9 mouse cellular contexts compared by ENCODE assay signal in genomic region chr9:106394649-106395602, GRCm38 (mm10). TPM values are rescaled to one million over a fixed set of nuclear protein-coding genes. Genes with fewer than 3 reads are reported as not detected.
DNase-seq lines count a peak whose midpoint lies in the region; ATAC-seq and TF ChIP-seq lines count a peak whose summit lies in the region.
"Had no signal": no experiment of that assay in that cellular context is flagged by ENCODE, and none has a peak within 500 bp of the region (broad histone marks: within the 10 kb centered on the region; RNA-seq: fewer than 3 reads in every experiment).

No protein-coding gene starts in this region.

- no peaks in the 10 kb centered on the region for H3K9me3 ChIP-seq in liver, embryonic 14.5 days (ENCODE audit: control insufficient read depth, low read length)
- no peaks in the 10 kb centered on the region for H3K9me3 ChIP-seq in liver, embryonic 12.5 days (replicated peaks)
- no peaks in the 10 kb centered on the region for H3K9me3 ChIP-seq in embryonic facial prominence, embryonic 13.5 days
- no peaks in the 10 kb centered on the region for H3K9me3 ChIP-seq in kidney, embryonic 14.5 days (ENCODE audit: control insufficient read depth, low read length)
- no peaks in the 10 kb centered on the region for H3K9me3 ChIP-seq in midbrain, embryonic 14.5 days (ENCODE audit: control insufficient read depth, low read length)
- H3K9me3 ChIP-seq: liver, embryonic 13.5 days had no signal

- H3K9ac ChIP-seq in liver, embryonic 14.5 days (replicated peaks): no peak overlapping the region
- H3K9ac ChIP-seq in liver, embryonic 12.5 days: no peak overlapping the region
- H3K9ac ChIP-seq in embryonic facial prominence, embryonic 13.5 days: peak overlapping the region; percentile 38
- H3K9ac ChIP-seq in kidney, embryonic 14.5 days (ENCODE audit: low read depth, low read length): no peak overlapping the region
- H3K9ac ChIP-seq in midbrain, embryonic 14.5 days (replicated peaks; ENCODE audit: low read length): no peak overlapping the region
- H3K9ac ChIP-seq: liver, embryonic 13.5 days had no signal

- H3K27me3 ChIP-seq in liver, embryonic 14.5 days (ENCODE audit: control insufficient read depth, insufficient read depth, low read length): no peaks in the 10 kb centered on the region
- peaks cover 13% of the 10 kb centered on the region; the same call in 1 of the 2 replicates for H3K27me3 ChIP-seq in liver, embryonic 12.5 days (replicated peaks)
- H3K27me3 ChIP-seq in embryonic facial prominence, embryonic 13.5 days: no peaks in the 10 kb centered on the region
- no peaks in the 10 kb centered on the region for H3K27me3 ChIP-seq in kidney, embryonic 14.5 days (ENCODE audit: control insufficient read depth, insufficient read depth, low read length)
- no peaks in the 10 kb centered on the region for H3K27me3 ChIP-seq in midbrain, embryonic 14.5 days (ENCODE audit: control insufficient read depth, insufficient read depth, low read length)
- H3K27me3 ChIP-seq: liver, embryonic 13.5 days had no signal

- no peaks in the 10 kb centered on the region for H3K36me3 ChIP-seq in liver, embryonic 14.5 days (replicated peaks; ENCODE audit: control insufficient read depth, insufficient read depth, low read depth)
- no peaks in the 10 kb centered on the region for H3K36me3 ChIP-seq in liver, embryonic 12.5 days
- H3K36me3 ChIP-seq in embryonic facial prominence, embryonic 13.5 days: no peaks in the 10 kb centered on the region
- no peaks in the 10 kb centered on the region for H3K36me3 ChIP-seq in kidney, embryonic 14.5 days (ENCODE audit: control insufficient read depth, insufficient read depth, low read length)
- no peaks in the 10 kb centered on the region for H3K36me3 ChIP-seq in midbrain, embryonic 14.5 days (ENCODE audit: control insufficient read depth, insufficient read depth, low read length)
- H3K36me3 ChIP-seq: liver, embryonic 13.5 days had no signal

- no peak overlapping the region for H3K27ac ChIP-seq in liver, embryonic 14.5 days
- H3K27ac ChIP-seq in liver, embryonic 12.5 days: no peak overlapping the region
- H3K27ac ChIP-seq in embryonic facial prominence, embryonic 13.5 days: 0 out of 2 replicates have a peak overlapping the region, but pooled peaks have one; percentile 24
- no peak overlapping the region for H3K27ac ChIP-seq in kidney, embryonic 14.5 days (ENCODE audit: low read depth, low read length)
- peak overlapping the region; percentile 41; the same call in 1 of the 2 replicates for H3K27ac ChIP-seq in midbrain, embryonic 14.5 days (replicated peaks; ENCODE audit: low read depth, low read length)
- H3K27ac ChIP-seq: liver, embryonic 13.5 days had no signal

- peak; percentile 39 for TF ChIP-seq CTCF in liver, embryonic 14.5 days (IDR thresholded peaks at IDR 0.05; ENCODE audit: low read depth)

- H3K4me1 ChIP-seq in liver, embryonic 14.5 days (replicated peaks; ENCODE audit: control insufficient read depth in 2 of 2, insufficient read depth in 2 of 2, low read length in 1 of 2): peaks cover 21 to 35% of the 10 kb centered on the region in 2 experiments
- peaks cover 71% of the 10 kb centered on the region for H3K4me1 ChIP-seq in liver, embryonic 12.5 days
- H3K4me1 ChIP-seq in embryonic facial prominence, embryonic 13.5 days: peaks cover 21% of the 10 kb centered on the region
- H3K4me1 ChIP-seq in kidney, embryonic 14.5 days (ENCODE audit: control insufficient read depth, insufficient read depth, low read length): 0 out of 2 replicates have a peak, but pooled peaks cover 7% of the 10 kb centered on the region
- peaks cover 19% of the 10 kb centered on the region for H3K4me1 ChIP-seq in midbrain, embryonic 14.5 days (ENCODE audit: control insufficient read depth, insufficient read depth, low read length)

- 64% methylated on average over 11 of the region's 11 CpGs for WGBS in liver, embryonic 14.5 days (ENCODE audit: insufficient replicate concordance)
- WGBS in liver, embryonic 12.5 days (ENCODE audit: insufficient replicate concordance): 66% methylated on average over 11 of the region's 11 CpGs
- WGBS in embryonic facial prominence, embryonic 13.5 days: 43% methylated on average over 11 of the region's 11 CpGs
- WGBS in kidney, embryonic 14.5 days: 59% methylated on average over 11 of the region's 11 CpGs
- WGBS in midbrain, embryonic 14.5 days: 30% methylated on average over 11 of the region's 11 CpGs

- no peak for TF ChIP-seq EP300 in liver, embryonic 14.5 days (IDR thresholded peaks at IDR 0.05; ENCODE audit: low read depth)

- DNase-seq in liver, embryonic 14.5 days (ENCODE audit: low read depth in 3 of 3, low spot score in 3 of 3): no peak
- DNase-seq in midbrain, embryonic 14.5 days: peak; percentile 61
- no peak for DNase-seq in urinary bladder, adult 2 months (ENCODE audit: low spot score)
- DNase-seq in urinary bladder, postnatal 25 days (ENCODE audit: low spot score): no peak
- DNase-seq in right cerebral cortex, postnatal 36 days (ENCODE audit: low spot score in 2 of 2): no peak
- DNase-seq: liver, embryonic 13.5 days had no signal

- no peak overlapping the region for H3K4me3 ChIP-seq in liver, embryonic 14.5 days (ENCODE audit: insufficient read depth in 1 of 2, low read depth in 2 of 2, low read length in 2 of 2)
- no peak overlapping the region for H3K4me3 ChIP-seq in liver, embryonic 12.5 days
- no peak overlapping the region for H3K4me3 ChIP-seq in embryonic facial prominence, embryonic 13.5 days
- H3K4me3 ChIP-seq in kidney, embryonic 14.5 days (ENCODE audit: low read length): no peak overlapping the region
- no peak overlapping the region for H3K4me3 ChIP-seq in midbrain, embryonic 14.5 days (replicated peaks; ENCODE audit: low read depth, low read length)
- H3K4me3 ChIP-seq: liver, embryonic 13.5 days had no signal

- ATAC-seq in liver, embryonic 14.5 days (ENCODE audit: insufficient read depth): no peak
- no peak for ATAC-seq in liver, embryonic 12.5 days
- ATAC-seq in embryonic facial prominence, embryonic 13.5 days (ENCODE audit: insufficient number of reproducible peaks, insufficient read depth, low FRiP score, low TSS enrichment, low read depth): no peak
- peak; percentile 43; the same call in 1 of the 2 replicates for ATAC-seq in kidney, embryonic 14.5 days (ENCODE audit: low FRiP score, low TSS enrichment)
- no peak for ATAC-seq in midbrain, embryonic 14.5 days (ENCODE audit: low FRiP score, low TSS enrichment)

- no peak overlapping the region for H3K4me2 ChIP-seq in liver, embryonic 14.5 days (ENCODE audit: low read depth)
- H3K4me2 ChIP-seq in liver, embryonic 12.5 days: no peak overlapping the region
- H3K4me2 ChIP-seq in embryonic facial prominence, embryonic 13.5 days: no peak overlapping the region
- no peak overlapping the region for H3K4me2 ChIP-seq in kidney, embryonic 14.5 days (replicated peaks; ENCODE audit: low read depth, low read length)
- H3K4me2 ChIP-seq in midbrain, embryonic 14.5 days (ENCODE audit: low read length): no peak overlapping the region
- H3K4me2 ChIP-seq: liver, embryonic 13.5 days had no signal

RNA-seq across cellular contexts. Expression of gene Dusp7, which starts 26.5 kb away (rescaled TPM):
- 8.2 and 10.0 TPM in 2 replicates for polyA plus RNA-seq in liver, embryonic 14.5 days (2012; rRNA removed)
- polyA plus RNA-seq in liver, embryonic 14.5 days (2014; fragmentation: Nextera tagmentation; extraction: Ambion mirVana): 4.4 and 4.5 TPM in 2 replicates
- polyA plus RNA-seq in liver, embryonic 12.5 days (2016; fragmentation: Nextera tagmentation; extraction: Ambion mirVana): 10.4 and 10.5 TPM in 2 replicates
- 40.3 and 40.6 TPM in 2 replicates for polyA plus RNA-seq in embryonic facial prominence, embryonic 13.5 days (2015; fragmentation: Nextera tagmentation; extraction: Ambion mirVana)
- polyA plus RNA-seq in kidney, embryonic 14.5 days (2014; fragmentation: Nextera tagmentation; extraction: Ambion mirVana): 25.5 and 26.3 TPM in 2 replicates
- 16.2 and 19.9 TPM in 2 replicates for polyA plus RNA-seq in midbrain, embryonic 14.5 days (2014; fragmentation: Nextera tagmentation; extraction: Ambion mirVana)
- 33.5 and 34.7 TPM in 2 replicates for polyA plus RNA-seq in urinary bladder, adult 2 months (2012; rRNA removed)

RNA-seq across cellular contexts. Expression of gene Rpl29, which starts 34.3 kb away (rescaled TPM):
- polyA plus RNA-seq in liver, embryonic 14.5 days (2012; rRNA removed): 718 and 743 TPM in 2 replicates
- 713 and 720 TPM in 2 replicates for polyA plus RNA-seq in liver, embryonic 14.5 days (2014; fragmentation: Nextera tagmentation; extraction: Ambion mirVana)
- 870 and 914 TPM in 2 replicates for polyA plus RNA-seq in liver, embryonic 12.5 days (2016; fragmentation: Nextera tagmentation; extraction: Ambion mirVana)
- 841 and 1,083 TPM in 2 replicates for polyA plus RNA-seq in embryonic facial prominence, embryonic 13.5 days (2015; fragmentation: Nextera tagmentation; extraction: Ambion mirVana)
- 1,370 and 1,590 TPM in 2 replicates for polyA plus RNA-seq in kidney, embryonic 14.5 days (2014; fragmentation: Nextera tagmentation; extraction: Ambion mirVana)
- 708 and 777 TPM in 2 replicates for polyA plus RNA-seq in midbrain, embryonic 14.5 days (2014; fragmentation: Nextera tagmentation; extraction: Ambion mirVana)
- 1,045 and 1,109 TPM in 2 replicates for polyA plus RNA-seq in urinary bladder, adult 2 months (2012; rRNA removed)

RNA-seq across cellular contexts. Expression of gene Acy1, which starts 43.2 kb away (rescaled TPM):
- polyA plus RNA-seq in liver, embryonic 14.5 days (2012; rRNA removed): 13.6 and 19.5 TPM in 2 replicates
- polyA plus RNA-seq in liver, embryonic 14.5 days (2014; fragmentation: Nextera tagmentation; extraction: Ambion mirVana): 26.7 and 26.8 TPM in 2 replicates
- polyA plus RNA-seq in liver, embryonic 12.5 days (2016; fragmentation: Nextera tagmentation; extraction: Ambion mirVana): 34.0 and 35.2 TPM in 2 replicates
- polyA plus RNA-seq in embryonic facial prominence, embryonic 13.5 days (2015; fragmentation: Nextera tagmentation; extraction: Ambion mirVana): 51.8 and 55.0 TPM in 2 replicates
- 41.1 and 44.5 TPM in 2 replicates for polyA plus RNA-seq in kidney, embryonic 14.5 days (2014; fragmentation: Nextera tagmentation; extraction: Ambion mirVana)
- polyA plus RNA-seq in midbrain, embryonic 14.5 days (2014; fragmentation: Nextera tagmentation; extraction: Ambion mirVana): 19.1 and 21.6 TPM in 2 replicates
- 7.8 and 10.2 TPM in 2 replicates for polyA plus RNA-seq in urinary bladder, adult 2 months (2012; rRNA removed)

RNA-seq across cellular contexts. Expression of gene Abhd14b, which starts 52.3 kb away (rescaled TPM):
- polyA plus RNA-seq in liver, embryonic 14.5 days (2012; rRNA removed): 17.3 and 23.7 TPM in 2 replicates
- polyA plus RNA-seq in liver, embryonic 14.5 days (2014; fragmentation: Nextera tagmentation; extraction: Ambion mirVana): 24.9 and 25.2 TPM in 2 replicates
- 14.5 and 15.2 TPM in 2 replicates for polyA plus RNA-seq in liver, embryonic 12.5 days (2016; fragmentation: Nextera tagmentation; extraction: Ambion mirVana)
- 21.4 and 23.4 TPM in 2 replicates for polyA plus RNA-seq in embryonic facial prominence, embryonic 13.5 days (2015; fragmentation: Nextera tagmentation; extraction: Ambion mirVana)
- polyA plus RNA-seq in kidney, embryonic 14.5 days (2014; fragmentation: Nextera tagmentation; extraction: Ambion mirVana): 18.7 and 25.6 TPM in 2 replicates
- polyA plus RNA-seq in midbrain, embryonic 14.5 days (2014; fragmentation: Nextera tagmentation; extraction: Ambion mirVana): 6.0 and 6.8 TPM in 2 replicates
- polyA plus RNA-seq in urinary bladder, adult 2 months (2012; rRNA removed): 69.6 and 84.4 TPM in 2 replicates

RNA-seq across cellular contexts. Expression of gene Abhd14a, which starts 52.6 kb away (rescaled TPM):
- 14.4 and 16.4 TPM in 2 replicates for polyA plus RNA-seq in liver, embryonic 14.5 days (2012; rRNA removed)
- polyA plus RNA-seq in liver, embryonic 14.5 days (2014; fragmentation: Nextera tagmentation; extraction: Ambion mirVana): 14.3 and 16.3 TPM in 2 replicates
- polyA plus RNA-seq in liver, embryonic 12.5 days (2016; fragmentation: Nextera tagmentation; extraction: Ambion mirVana): 29.1 and 31.6 TPM in 2 replicates
- 74.4 and 75.2 TPM in 2 replicates for polyA plus RNA-seq in embryonic facial prominence, embryonic 13.5 days (2015; fragmentation: Nextera tagmentation; extraction: Ambion mirVana)
- 50.2 and 58.8 TPM in 2 replicates for polyA plus RNA-seq in kidney, embryonic 14.5 days (2014; fragmentation: Nextera tagmentation; extraction: Ambion mirVana)
- 51.2 and 68.8 TPM in 2 replicates for polyA plus RNA-seq in midbrain, embryonic 14.5 days (2014; fragmentation: Nextera tagmentation; extraction: Ambion mirVana)
- polyA plus RNA-seq in urinary bladder, adult 2 months (2012; rRNA removed): 44.9 and 46.9 TPM in 2 replicates

Comparison
In these comparisons a context has a peak if more than half of its experiments do, and no peak if none do; other contexts are left out.
1. H3K27ac ChIP-seq: peak in embryonic facial prominence, embryonic 13.5 days (single experiment) and midbrain, embryonic 14.5 days (single experiment); none in liver, embryonic 14.5 days (single experiment), liver, embryonic 12.5 days (single experiment) and kidney, embryonic 14.5 days (single experiment).